ENCODE assay signal across 9 mouse cellular contexts in the genomic region with DNA sequence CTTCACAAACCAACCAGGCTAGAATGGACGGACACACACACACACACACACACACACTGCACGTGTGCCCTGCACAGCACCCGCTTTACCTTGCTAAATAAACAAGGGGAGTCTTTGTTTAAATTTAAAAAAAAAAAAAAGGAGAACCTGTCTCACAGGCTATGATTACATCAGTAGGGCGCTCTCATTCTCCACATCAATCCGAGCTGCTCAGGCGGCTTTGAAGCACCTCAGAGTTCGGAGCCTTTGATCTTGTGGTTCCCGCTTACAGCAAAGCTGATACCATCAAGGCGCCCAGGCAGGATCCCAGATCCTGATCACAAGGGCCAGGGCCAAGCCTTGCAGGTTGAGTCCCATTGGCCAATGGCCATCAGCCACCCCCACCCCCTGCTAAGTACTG. TPM values are rescaled to one million over a fixed set of nuclear protein-coding genes. Genes with fewer than 3 reads are reported as not detected.
DNase-seq lines count a peak whose midpoint lies in the region; ATAC-seq and TF ChIP-seq lines count a peak whose summit lies in the region.
"Had no signal": no experiment of that assay in that cellular context is flagged by ENCODE, and none has a peak within 500 bp of the region (broad histone marks: within the 10 kb centered on the region; RNA-seq: fewer than 3 reads in every experiment).

No protein-coding gene starts in this region.

- H3K36me3 ChIP-seq in forebrain, embryonic 11.5 days (ENCODE audit: control insufficient read depth, insufficient read depth, low read length): no peaks in the 10 kb centered on the region
- no peaks in the 10 kb centered on the region for H3K36me3 ChIP-seq in forebrain, embryonic 12.5 days (replicated peaks)
- no peaks in the 10 kb centered on the region for H3K36me3 ChIP-seq in ES-E14 (ENCODE audit: control insufficient read depth, insufficient read depth, low read length, poor library complexity, severe bottlenecking)
- no peaks in the 10 kb centered on the region for H3K36me3 ChIP-seq in forebrain, postnatal 0 days (ENCODE audit: insufficient read depth)
- no peaks in the 10 kb centered on the region for H3K36me3 ChIP-seq in liver, embryonic 14.5 days (replicated peaks; ENCODE audit: control insufficient read depth, insufficient read depth, low read depth)

- in situ Hi-C loops in ES-E14 (cut with MboI; ENCODE audit: low sequenced_read_pairs in 2 of 2, unreplicated experiment in 2 of 2): no loop called here

- 16% methylated on average over 9 of the region's 9 CpGs for WGBS in forebrain, embryonic 11.5 days
- 30% methylated on average over 9 of the region's 9 CpGs for WGBS in forebrain, embryonic 12.5 days
- WGBS in forebrain, postnatal 0 days: 32% methylated on average over 9 of the region's 9 CpGs
- WGBS in liver, embryonic 14.5 days (ENCODE audit: insufficient replicate concordance): 53% methylated on average over 9 of the region's 9 CpGs

- no peak for TF ChIP-seq EP300 in liver, embryonic 14.5 days (IDR thresholded peaks at IDR 0.05; ENCODE audit: low read depth)

- H3K4me2 ChIP-seq in forebrain, embryonic 11.5 days (ENCODE audit: low read depth, low read length, severe bottlenecking): no peak overlapping the region
- H3K4me2 ChIP-seq in forebrain, embryonic 12.5 days: no peak overlapping the region
- H3K4me2 ChIP-seq in forebrain, postnatal 0 days (ENCODE audit: low read depth): no peak overlapping the region
- H3K4me2 ChIP-seq in liver, embryonic 14.5 days (ENCODE audit: low read depth): no peak overlapping the region

- no peak overlapping the region for H3K9ac ChIP-seq in forebrain, embryonic 11.5 days (ENCODE audit: low read length)
- H3K9ac ChIP-seq in forebrain, embryonic 12.5 days: no peak overlapping the region
- H3K9ac ChIP-seq in ES-E14 (ENCODE audit: insufficient read depth, low read depth, low read length, poor library complexity, severe bottlenecking): no peak overlapping the region
- no peak overlapping the region for H3K9ac ChIP-seq in forebrain, postnatal 0 days
- H3K9ac ChIP-seq in liver, embryonic 14.5 days (replicated peaks): no peak overlapping the region

- peak; percentile 52 for DNase-seq in forebrain, embryonic 11.5 days (ENCODE audit: low spot score)
- peak; percentile 50 for DNase-seq in ES-E14 (ENCODE audit: low read depth, low spot score)
- peak; percentile 21 for DNase-seq in forebrain, postnatal 0 days
- no peak for DNase-seq in liver, embryonic 14.5 days (ENCODE audit: low read depth in 3 of 3, low spot score in 3 of 3)
- peak; percentile 83 for DNase-seq in thymus, postnatal 14 days
- no peak for DNase-seq in adipocyte (ENCODE audit: low spot score)
- no peak for DNase-seq in MN1 (ENCODE audit: low spot score)

- no peak for ATAC-seq in forebrain, embryonic 11.5 days (replicated peaks; ENCODE audit: low FRiP score)
- no peak for ATAC-seq in forebrain, embryonic 12.5 days (ENCODE audit: low FRiP score)
- no peak for ATAC-seq in forebrain, postnatal 0 days
- ATAC-seq in liver, embryonic 14.5 days (ENCODE audit: insufficient read depth): peak; percentile 62

- TF ChIP-seq CTCF in forebrain, postnatal 0 days (IDR thresholded peaks at IDR 0.05; ENCODE audit: low read depth): no peak
- TF ChIP-seq CTCF in liver, embryonic 14.5 days (IDR thresholded peaks at IDR 0.05; ENCODE audit: low read depth): no peak

- H3K27ac ChIP-seq in forebrain, embryonic 11.5 days (ENCODE audit: low read depth, low read length): no peak overlapping the region
- H3K27ac ChIP-seq in forebrain, embryonic 12.5 days: no peak overlapping the region
- H3K27ac ChIP-seq in ES-E14 (ENCODE audit: insufficient read depth, low read depth, low read length, poor library complexity, severe bottlenecking): no peak overlapping the region
- no peak overlapping the region for H3K27ac ChIP-seq in forebrain, postnatal 0 days (ENCODE audit: low read depth, low read length)
- H3K27ac ChIP-seq in liver, embryonic 14.5 days: no peak overlapping the region

- H3K4me3 ChIP-seq in forebrain, embryonic 11.5 days (ENCODE audit: low read depth, low read length): no peak overlapping the region
- H3K4me3 ChIP-seq in forebrain, embryonic 12.5 days (replicated peaks): no peak overlapping the region
- H3K4me3 ChIP-seq in ES-E14 (ENCODE audit: insufficient read depth in 1 of 2, low read depth in 1 of 2, low read length in 2 of 2, poor library complexity in 1 of 2, severe bottlenecking in 1 of 2): no peak overlapping the region
- no peak overlapping the region for H3K4me3 ChIP-seq in forebrain, postnatal 0 days (ENCODE audit: low read depth, low read length)
- H3K4me3 ChIP-seq in liver, embryonic 14.5 days (ENCODE audit: insufficient read depth in 1 of 2, low read depth in 2 of 2, low read length in 2 of 2): no peak overlapping the region

- H3K4me1 ChIP-seq in forebrain, embryonic 11.5 days (replicated peaks; ENCODE audit: control insufficient read depth, insufficient read depth, low read length): peaks cover 29% of the 10 kb centered on the region
- H3K4me1 ChIP-seq in forebrain, embryonic 12.5 days: peaks cover 54% of the 10 kb centered on the region
- peaks cover 9 to 18% of the 10 kb centered on the region in 2 experiments for H3K4me1 ChIP-seq in ES-E14 (ENCODE audit: control insufficient read depth in 2 of 2, insufficient read depth in 2 of 2, low read length in 2 of 2, poor library complexity in 1 of 2)
- peaks cover 19% of the 10 kb centered on the region; the same call in 1 of the 2 replicates for H3K4me1 ChIP-seq in forebrain, postnatal 0 days (ENCODE audit: insufficient read depth)
- peaks cover 2 to 19% of the 10 kb centered on the region in 2 experiments; a peak in 2 of 4 replicates for H3K4me1 ChIP-seq in liver, embryonic 14.5 days (replicated peaks; ENCODE audit: control insufficient read depth in 2 of 2, insufficient read depth in 2 of 2, low read length in 1 of 2)

- H3K9me3 ChIP-seq in forebrain, embryonic 11.5 days (ENCODE audit: control insufficient read depth, low read length): no peaks in the 10 kb centered on the region
- no peaks in the 10 kb centered on the region for H3K9me3 ChIP-seq in forebrain, embryonic 12.5 days
- H3K9me3 ChIP-seq in ES-E14 (ENCODE audit: control insufficient read depth, insufficient read depth, low read depth, low read length): no peaks in the 10 kb centered on the region
- no peaks in the 10 kb centered on the region for H3K9me3 ChIP-seq in forebrain, postnatal 0 days (ENCODE audit: low read length)
- no peaks in the 10 kb centered on the region for H3K9me3 ChIP-seq in liver, embryonic 14.5 days (ENCODE audit: control insufficient read depth, low read length)

- H3K27me3 ChIP-seq in forebrain, embryonic 11.5 days (ENCODE audit: control insufficient read depth, insufficient read depth, low read length): no peaks in the 10 kb centered on the region
- no peaks in the 10 kb centered on the region for H3K27me3 ChIP-seq in forebrain, embryonic 12.5 days
- H3K27me3 ChIP-seq in forebrain, postnatal 0 days (ENCODE audit: insufficient read depth, low read length): no peaks in the 10 kb centered on the region
- H3K27me3 ChIP-seq in liver, embryonic 14.5 days (ENCODE audit: control insufficient read depth, insufficient read depth, low read length): no peaks in the 10 kb centered on the region
- H3K27me3 ChIP-seq: CH12.LX had no signal

TF ChIP-seq in ES-E14, 5 proteins besides CTCF, POLR2A, EP300 and RAD21:
- TF ChIP-seq ZC3H11A (IDR thresholded peaks at IDR 0.05; ENCODE audit: borderline replicate concordance, low read depth, low read length) (no peak), CHD2 (IDR thresholded peaks at IDR 0.05; ENCODE audit: low read depth, low read length) (no peak), MAFK (IDR thresholded peaks at IDR 0.05; ENCODE audit: insufficient read depth, low read depth, low read length) (no peak), ZNF384 (IDR thresholded peaks at IDR 0.05; ENCODE audit: low read depth, low read length) (peak; percentile 47), HCFC1 (IDR thresholded peaks at IDR 0.05; ENCODE audit: borderline replicate concordance, insufficient read depth, low read length) (no peak)

RNA-seq across cellular contexts. Expression of a gene that starts 33.1 kb away (rescaled TPM):
- polyA plus RNA-seq in forebrain, embryonic 11.5 days (2014; fragmentation: Nextera tagmentation; extraction: Ambion mirVana): 11.7 and 12.9 TPM in 2 replicates
- polyA plus RNA-seq in forebrain, embryonic 12.5 days (2016; fragmentation: Nextera tagmentation; extraction: Ambion mirVana): 9.0 and 10.3 TPM in 2 replicates
- 15.4 and 19.1 TPM in 2 replicates for total RNA-seq in ES-E14 (2012; rRNA removed)
- 7.5 and 9.1 TPM in 2 replicates for total RNA-seq in forebrain, postnatal 0 days (2014; rRNA removed)
- polyA plus RNA-seq in forebrain, postnatal 0 days (2015; fragmentation: Nextera tagmentation; extraction: Ambion mirVana): 4.6 and 8.3 TPM in 2 replicates
- 1.4 and 1.5 TPM in 2 replicates for polyA plus RNA-seq in liver, embryonic 14.5 days (2012; rRNA removed)
- 2.3 and 2.4 TPM in 2 replicates for polyA plus RNA-seq in liver, embryonic 14.5 days (2014; fragmentation: Nextera tagmentation; extraction: Ambion mirVana)

Comparison
In these comparisons a context has a peak if more than half of its experiments do, and no peak if none do; other contexts are left out.
1. DNase-seq: peak in forebrain, embryonic 11.5 days (single experiment), ES-E14 (single experiment), forebrain, postnatal 0 days (single experiment) and thymus, postnatal 14 days (single experiment); none in liver, embryonic 14.5 days (0 of 3), adipocyte (single experiment) and MN1 (single experiment).